Mouse (Mus musculus) G1E-ER4 (cell line): ENCODE measurements around the gene Mmab. TPM values are rescaled to one million over a fixed set of nuclear protein-coding genes. Genes with fewer than 3 reads are reported as not detected.

Experiments
- GATA1 ChIP-seq: IDR thresholded peaks from one replicate; pipeline ENCODE4 v1.8.0; 2012; ENCODE audit warnings: low read length, inconsistent platforms
- polyA plus RNA-seq: library from polyadenylated mRNA; stranded (reverse); fragments of >175 nt; gene quantifications from 2 replicates; pipeline ENCODE4 v1.2.3, GENCODE M21; 2012

Mmab gene
- polyA plus RNA-seq, 1 experiment = 41.6 TPM

DNA sequence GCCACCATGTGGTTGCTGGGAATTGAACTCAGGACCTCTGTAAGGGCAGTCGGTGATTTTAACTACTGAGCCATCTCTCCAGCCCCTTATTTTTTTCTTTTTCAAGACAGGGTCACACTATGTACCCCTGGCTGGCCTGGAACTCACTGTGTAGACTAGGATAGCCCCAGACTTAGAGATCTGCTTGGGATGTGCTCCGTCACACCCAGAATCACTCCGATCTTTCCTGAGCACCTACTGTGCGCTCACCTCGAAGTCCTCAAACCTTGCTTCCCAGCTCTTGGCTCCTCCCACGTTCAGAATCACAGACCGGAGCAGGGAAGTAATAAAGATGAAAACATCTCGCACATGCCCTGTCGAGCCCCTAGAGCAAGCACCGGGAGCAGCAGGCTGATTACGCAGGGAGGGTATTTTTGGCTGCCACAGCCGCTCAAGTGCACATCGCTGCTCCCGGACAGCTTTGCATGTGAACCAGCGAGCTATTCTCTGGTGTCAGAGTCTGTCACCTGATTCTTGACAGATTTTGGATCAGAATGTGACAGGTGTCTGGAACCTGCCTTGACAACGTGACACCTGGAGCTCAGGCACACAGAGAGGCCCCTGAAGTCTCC is 13.2 kb upstream of the Mmab start:
- TF ChIP-seq GATA1 = no peak

DNA sequence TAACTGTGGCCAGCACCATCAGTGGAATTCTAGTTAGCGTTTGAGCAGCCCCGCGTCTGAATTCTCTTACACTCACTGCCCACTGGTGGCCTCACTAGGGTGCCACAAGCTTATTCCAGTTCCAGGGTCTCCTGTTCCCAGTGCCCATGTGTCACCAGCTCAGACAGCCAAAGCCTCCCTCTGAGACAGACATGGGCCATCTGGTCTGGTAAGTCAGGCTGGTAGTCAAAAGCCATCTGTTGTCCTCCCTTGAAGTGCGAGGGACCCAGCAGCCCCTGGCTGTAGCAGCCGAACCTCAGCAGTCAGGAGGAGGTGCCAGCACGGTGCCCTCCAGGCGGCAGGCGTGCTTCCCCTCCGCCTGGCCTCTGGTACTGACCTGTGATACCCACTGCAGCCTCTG is 12.4 kb upstream of the Mmab start:
- TF ChIP-seq GATA1 = no peak

DNA sequence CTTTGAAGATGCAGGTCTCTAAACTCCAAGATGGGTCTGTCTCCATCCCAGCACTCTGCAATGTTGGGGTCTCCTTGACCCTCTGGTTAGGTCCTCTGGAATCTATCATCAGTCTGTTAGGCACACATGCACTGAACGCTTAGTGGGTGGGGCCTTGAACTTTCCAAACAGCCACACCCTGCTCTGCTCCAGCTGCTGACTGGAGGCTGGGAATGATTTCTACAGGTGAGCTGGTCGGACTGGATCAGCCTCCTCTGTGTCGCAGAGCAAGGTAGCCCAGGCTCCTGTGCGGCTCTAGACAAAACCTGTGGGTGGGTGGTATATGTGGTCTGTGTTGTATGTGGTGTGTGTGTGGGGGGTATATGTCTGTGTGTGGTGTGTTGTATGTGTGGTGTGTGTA is 5.2 kb upstream of the Mmab start:
- TF ChIP-seq GATA1 = no peak

DNA sequence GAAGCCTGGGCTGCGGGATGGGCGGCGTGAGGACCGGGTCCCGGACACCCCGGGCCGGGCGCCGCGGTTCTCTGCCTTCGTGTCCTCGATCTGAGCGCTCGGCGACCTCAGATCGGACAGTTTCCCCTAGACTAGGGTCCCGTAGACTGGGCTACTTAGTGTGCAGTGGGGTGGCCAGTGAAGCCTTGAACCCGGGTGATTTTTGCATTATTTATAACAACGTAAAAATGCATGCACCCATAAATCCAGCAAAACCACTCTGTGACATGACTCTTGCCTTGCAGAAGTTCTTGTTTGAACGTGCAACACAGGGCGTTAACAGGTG is 470 bp upstream of the Mmab start:
- TF ChIP-seq GATA1 = no peak

DNA sequence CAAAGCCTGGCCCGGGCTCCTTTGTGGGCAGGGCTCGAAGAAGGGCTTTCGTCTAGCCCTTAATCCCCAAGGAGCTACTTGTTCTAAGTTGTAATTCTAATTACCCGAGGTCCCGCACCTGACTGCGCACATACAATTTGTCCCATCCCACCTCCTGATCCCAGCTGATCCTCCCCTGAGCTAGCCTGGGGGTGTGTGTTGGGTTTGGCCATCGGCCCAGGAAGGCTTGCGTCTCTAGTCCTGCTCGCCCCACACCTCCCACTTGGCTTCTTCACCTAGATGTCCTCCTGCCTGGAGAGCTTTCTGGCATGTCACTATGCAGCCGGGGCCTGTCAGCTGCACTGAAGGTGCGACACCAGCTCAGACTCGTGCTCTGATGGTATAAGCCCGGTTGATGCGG is 8.3 kb downstream of the Mmab start:
- TF ChIP-seq GATA1 = no peak

DNA sequence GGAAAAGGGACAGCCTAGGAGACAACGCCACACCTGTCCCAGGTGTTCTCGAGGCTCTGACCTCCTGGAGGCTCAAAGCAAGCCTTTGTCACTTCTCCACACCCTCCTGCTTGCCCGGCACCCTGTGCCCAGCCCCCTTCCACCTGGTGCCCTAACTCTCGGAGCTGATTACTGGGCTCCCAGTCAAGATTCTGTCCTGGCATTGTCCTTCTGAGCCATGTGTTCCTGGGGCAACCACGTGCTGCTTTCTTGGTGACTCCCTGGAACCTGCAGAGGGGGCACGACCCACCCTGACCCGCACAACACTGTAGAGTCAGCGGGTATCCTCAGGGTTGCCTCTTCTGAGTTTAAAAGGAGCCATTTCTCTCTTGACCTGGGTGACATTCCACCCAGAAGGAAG is 9.5 kb downstream of the Mmab start:
- no peak for TF ChIP-seq GATA1

DNA sequence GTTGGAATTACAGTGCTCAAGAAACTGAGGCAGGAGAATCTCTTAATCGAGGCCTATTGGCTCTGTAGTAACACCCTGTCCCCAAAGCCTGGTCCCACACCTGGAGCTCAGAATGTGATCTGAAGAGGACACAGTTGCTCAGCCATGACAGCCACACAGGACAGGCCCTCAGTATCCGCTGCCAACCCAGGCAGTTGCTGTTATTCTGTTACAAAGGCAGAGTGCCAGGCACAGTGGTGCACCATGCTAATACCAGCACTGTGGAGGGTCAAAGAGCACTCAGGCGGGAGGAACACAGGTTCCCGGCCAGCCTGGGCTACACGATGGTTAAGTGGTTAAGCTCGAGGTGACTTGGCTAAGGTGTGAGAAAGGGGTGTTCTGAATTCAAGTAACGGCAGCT is 14.1 kb downstream of the Mmab start:
- no peak for TF ChIP-seq GATA1

DNA sequence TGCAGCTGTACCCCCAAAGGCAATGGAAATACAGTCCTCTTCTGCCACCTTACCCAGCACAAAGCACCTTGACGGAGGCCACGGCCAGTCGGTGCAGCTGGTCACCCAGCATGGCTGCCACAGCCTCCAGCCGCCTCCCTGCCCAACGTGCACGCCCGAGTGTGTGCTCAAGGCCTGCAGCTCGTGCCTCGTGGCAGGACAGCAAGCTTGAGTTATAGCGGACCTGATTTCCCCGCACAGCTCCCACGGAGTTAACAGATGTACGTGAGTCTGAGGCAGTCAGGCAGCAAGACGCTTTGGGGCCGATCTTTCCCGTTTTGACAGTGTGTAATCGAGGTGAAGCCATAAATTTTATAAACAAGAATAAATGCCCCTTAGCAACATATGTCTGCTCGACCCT is 15.2 kb downstream of the Mmab start:
- TF ChIP-seq GATA1 = no peak

DNA sequence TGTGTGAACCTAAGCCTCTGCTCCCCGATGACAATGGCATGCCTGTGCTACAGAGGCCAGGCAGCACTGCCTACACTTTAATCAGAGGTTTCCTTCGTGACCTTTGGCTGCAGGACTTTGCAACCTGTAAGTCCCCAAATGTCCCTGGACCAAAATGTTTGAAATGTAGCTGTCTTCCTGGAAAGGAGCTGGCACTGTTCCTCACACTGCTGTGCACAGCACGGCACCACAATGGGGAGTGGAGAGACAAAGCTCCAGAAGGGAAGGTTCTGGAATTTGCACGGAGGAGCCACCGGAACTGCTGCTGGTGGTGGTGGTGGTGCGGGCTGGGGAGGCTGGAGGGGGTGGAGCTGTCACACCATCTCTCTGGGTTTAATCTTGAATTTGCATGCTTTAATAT is 17.1 kb downstream of the Mmab start:
- no peak for TF ChIP-seq GATA1

DNA sequence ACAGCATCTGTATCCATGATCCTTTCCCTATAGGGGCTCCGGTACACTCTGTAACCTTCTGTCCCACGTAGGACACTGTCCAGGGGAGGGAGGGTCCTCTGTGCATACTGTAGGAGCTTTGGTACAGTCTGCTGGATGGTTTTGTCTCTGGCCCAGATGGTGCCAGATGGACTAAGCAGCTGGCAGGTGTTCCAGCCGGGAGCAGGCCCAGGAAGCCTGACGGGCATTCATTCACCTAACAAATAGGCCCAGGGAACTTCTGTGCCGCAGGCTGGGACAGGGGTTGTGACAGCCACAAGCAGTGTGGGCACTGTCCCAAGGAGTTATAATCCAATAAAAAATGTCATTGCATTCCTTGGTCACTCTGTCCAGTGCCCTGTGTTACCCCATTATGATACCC is 19.9 kb downstream of the Mmab start:
- no peak for TF ChIP-seq GATA1

DNA sequence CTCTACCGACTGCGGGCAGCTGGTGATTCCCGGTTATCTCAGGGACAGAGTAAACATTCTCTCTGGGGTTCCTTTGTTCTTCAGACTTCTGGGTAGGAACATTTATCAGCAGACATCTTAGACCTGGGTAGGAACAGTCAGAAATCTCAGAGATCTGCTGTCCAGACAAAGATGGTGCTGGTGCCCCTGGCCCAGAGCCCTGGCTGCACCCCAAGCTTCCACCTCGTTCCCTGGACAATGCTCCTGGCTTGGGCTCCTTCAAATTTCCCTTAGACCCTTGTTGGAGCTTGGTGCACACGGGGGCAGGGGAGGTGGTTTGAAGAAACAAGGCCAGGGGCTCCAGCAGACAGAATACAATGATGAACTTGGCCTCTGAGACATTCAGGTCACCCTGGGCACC is 21.3 kb downstream of the Mmab start:
- no peak for TF ChIP-seq GATA1

DNA sequence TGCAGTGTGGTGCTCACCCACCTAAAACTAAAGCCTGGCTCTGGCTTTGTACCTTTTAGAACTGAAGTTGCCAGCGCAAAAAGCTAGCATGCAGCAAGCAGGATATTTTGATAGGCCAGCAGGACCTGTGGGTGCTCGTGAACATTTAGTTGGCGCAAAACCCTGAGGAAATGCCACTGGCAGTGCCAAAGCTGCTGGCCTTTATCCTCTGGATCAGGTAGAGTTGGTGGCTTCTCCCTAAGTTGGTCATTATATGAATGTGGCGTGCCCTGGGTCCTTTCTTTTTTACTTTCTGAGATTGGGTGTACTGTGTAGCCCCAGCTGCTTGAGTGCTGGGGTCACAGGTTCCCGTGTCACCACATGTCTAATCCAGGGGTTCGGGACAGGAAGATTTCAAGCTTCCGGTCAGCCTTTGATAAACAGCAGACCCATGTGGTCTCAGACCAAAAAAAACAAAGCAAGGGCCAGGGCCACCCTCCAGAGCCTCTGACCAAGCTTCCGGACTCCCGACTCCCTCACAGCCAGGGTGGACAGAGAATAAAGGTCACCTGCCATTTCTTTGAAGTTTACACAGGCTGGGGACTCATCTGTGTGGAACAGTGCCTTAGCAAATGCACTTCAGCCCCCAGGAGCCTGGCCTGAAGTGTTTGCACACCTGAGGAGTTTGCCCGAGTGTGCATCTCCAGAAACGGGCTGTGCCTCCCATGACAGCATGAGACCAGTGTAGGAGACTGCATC is 22.1 kb downstream of the Mmab start:
- TF ChIP-seq GATA1 = no peak

DNA sequence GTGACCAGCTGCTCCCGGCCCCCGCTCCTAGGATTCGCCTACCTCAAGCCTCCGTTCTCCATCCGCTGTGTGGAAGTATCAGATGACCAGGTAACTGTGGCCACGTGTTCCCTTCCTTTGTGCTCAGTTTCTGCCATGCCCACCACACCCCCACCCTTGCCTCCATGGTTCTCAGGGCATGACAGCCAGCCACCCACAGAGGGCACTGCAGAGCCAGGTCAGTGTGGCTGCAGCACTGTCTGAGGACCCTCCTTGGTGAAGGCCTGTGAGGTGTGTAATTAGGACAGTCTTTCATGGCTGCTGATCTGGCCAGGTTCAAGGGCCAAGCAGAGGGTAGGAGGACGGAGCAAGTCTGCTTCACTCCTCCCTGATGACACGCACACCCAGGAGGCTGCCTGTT is 25.3 kb downstream of the Mmab start:
- TF ChIP-seq GATA1 = no peak

DNA sequence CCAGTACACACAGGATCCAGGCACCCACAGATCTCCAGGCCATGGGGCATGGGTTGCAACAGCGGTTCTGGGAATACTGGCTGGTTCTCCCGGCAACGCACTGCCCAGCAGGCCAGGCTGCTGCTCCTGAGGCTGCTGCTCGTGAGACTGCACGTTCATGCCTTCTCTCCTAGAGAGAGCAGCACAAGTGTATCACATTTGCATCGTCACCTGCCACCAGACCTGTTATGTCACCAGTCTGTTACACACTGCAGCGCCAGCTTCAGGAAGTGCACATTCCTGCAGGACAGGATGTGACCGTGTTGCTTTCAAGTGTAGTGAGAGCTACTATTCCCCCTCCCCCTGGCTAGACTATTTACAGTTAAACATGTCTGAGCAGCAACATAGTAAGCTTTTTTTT is 27.0 kb downstream of the Mmab start:
- TF ChIP-seq GATA1 = no peak

DNA sequence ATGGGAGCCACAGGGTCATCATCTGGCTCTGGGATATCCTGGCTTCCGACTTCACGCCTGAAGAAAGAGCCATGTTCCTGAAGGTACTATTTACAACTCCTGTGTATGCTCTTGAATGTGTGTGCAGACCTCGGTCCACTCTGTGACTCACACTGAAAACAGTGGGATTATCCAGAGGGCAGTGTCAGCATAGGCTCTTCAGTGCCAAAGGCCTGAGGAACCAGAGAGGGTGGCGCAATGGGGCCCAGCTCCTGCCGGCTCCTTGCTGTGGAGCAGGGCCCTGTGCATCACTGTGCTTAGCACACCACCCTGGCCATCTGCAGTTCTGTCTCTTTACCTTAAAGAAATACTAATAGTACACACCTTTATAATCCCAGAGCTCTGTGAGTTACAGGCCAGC is 28.3 kb downstream of the Mmab start:
- no peak for TF ChIP-seq GATA1

DNA sequence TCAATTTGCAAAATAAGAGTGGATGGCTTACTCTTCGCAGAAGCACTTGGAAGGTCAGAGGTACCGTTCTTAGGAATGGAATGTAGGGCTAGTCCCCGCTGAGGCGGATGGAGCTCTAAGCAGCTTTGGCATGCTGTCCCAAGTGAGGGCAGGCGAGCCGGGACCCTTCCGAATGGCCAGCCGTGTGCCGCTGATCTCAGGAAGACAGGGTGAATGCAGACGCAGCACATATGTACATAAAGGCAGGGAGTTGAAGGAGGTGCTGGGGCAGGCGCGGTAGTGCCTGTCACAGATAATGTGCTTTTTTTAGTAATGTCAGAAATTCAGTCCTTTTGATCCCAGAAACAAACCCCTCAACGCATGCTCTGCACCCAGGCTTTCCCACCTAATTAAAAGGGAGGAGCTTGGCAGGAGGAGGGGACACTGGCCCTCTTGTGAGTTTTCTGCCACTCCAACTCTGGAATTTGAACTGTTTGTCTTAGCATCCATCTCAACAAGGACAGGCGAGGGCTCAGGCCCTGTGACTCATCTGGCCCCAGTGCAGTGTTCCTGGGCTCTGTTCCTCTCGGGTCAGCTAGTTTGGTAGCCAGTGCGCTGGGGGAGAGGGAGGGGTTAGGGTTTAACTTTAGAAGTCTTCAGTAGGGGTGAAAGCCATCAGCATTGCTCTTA is 30.7 kb downstream of the Mmab start:
- TF ChIP-seq GATA1 = no peak

DNA sequence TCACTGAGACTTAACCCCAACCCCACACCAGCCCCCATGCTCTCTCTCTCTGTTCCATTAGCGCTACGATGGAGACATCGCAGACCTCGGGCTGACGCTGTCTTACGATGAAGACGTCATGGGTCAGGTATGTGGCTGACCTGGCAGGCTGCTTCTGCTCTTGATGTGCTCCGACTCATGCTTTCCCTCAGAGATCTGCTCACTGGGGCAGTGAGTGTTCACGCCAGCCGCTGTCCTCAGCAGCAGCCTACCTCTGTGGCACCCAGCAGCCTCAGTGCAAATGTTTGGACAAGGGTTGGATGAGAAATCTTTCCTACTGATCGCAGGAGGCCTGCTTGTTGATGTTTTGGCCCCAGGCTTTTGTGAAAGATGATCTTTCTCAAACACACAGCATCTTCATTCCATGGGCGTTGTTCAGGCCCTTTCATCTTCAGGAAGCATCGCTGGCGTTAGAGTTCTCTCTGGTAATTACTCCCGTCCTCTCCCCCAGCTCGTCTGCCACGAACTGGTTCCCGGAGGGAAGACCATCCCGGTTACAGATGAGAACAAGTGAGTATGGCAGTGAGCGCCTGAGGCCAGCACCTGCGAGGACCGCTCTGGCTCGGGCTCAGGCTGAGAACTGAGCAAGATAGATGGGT is 31.4 kb downstream of the Mmab start:
- TF ChIP-seq GATA1 = no peak
